Mouse (Mus musculus) liver, embryonic 14.5 days (tissue): Measurements from ENCODE around the gene Ctsj.

Source experiments
- CTCF ChIP-seq: IDR thresholded peaks from 2 replicates; pipeline ENCODE4 v1.5.1; 2016; ENCODE audit warnings: antibody characterized with exemption, low read depth, control low read depth
- EP300 ChIP-seq: IDR thresholded peaks from 2 replicates; pipeline ENCODE4 v1.6.1; 2016; ENCODE audit warnings: antibody characterized with exemption, low read depth

DNA sequence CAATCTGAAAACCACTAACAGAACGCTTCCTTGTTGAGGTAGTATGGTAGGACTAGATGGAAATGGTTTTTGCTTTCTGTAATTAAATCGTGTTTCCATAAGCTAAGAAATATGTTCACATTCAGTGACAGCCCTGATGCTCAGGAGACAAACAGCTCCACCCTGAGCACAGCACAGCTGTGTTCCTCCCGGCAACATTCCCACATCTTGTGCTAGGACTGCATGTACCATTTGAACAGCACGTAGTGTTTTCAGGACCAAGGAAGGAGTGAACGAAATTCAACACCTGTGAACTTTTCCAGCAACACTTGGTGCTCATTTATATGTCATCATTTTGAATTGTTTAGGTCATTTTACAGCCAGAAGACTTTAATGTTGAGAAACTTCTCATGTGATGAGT lies 44.1 kb downstream of the Ctsj start:
- TF ChIP-seq CTCF (no peak), EP300 (no peak)
